ENCODE assay signal across 8 mouse cellular contexts in genomic region chr2:105016192-105016966, GRCm38 (mm10). TPM values are rescaled to one million over a fixed set of nuclear protein-coding genes. Genes with fewer than 3 reads are reported as not detected.
DNase-seq lines count a peak whose midpoint lies in the region; ATAC-seq and TF ChIP-seq lines count a peak whose summit lies in the region.

No protein-coding gene starts in this region.

- H3K4me3 ChIP-seq in lung, embryonic 14.5 days (ENCODE audit: low read depth, low read length), result peak overlapping the region; percentile 83
- peak overlapping the region; percentile 92 for H3K4me3 ChIP-seq in hindbrain, embryonic 14.5 days (replicated peaks; ENCODE audit: low read length)
- H3K4me3 ChIP-seq in midbrain, embryonic 16.5 days (ENCODE audit: low read depth, low read length), result peak overlapping the region; percentile 93

- H3K9ac ChIP-seq in lung, embryonic 14.5 days, result peak overlapping the region; percentile 89
- peak overlapping the region; percentile 89 for H3K9ac ChIP-seq in hindbrain, embryonic 14.5 days
- H3K9ac ChIP-seq in midbrain, embryonic 16.5 days (ENCODE audit: low read depth, low read length), result peak overlapping the region; percentile 93

- H3K27ac ChIP-seq in lung, embryonic 14.5 days (ENCODE audit: low read depth), result peak overlapping the region; percentile 59; the same call in 1 of the 2 replicates
- H3K27ac ChIP-seq in hindbrain, embryonic 14.5 days, result peak overlapping the region; percentile 83
- H3K27ac ChIP-seq in midbrain, embryonic 16.5 days (ENCODE audit: low read length), result peak overlapping the region; percentile 78

- no peaks in the 10 kb centered on the region for H3K27me3 ChIP-seq in lung, embryonic 14.5 days (ENCODE audit: insufficient read depth, low read length)
- no peaks in the 10 kb centered on the region for H3K27me3 ChIP-seq in hindbrain, embryonic 14.5 days (ENCODE audit: control insufficient read depth, insufficient read depth, low read length)
- H3K27me3 ChIP-seq in midbrain, embryonic 16.5 days (ENCODE audit: control insufficient read depth, insufficient read depth, low read depth, low read length), result no peaks in the 10 kb centered on the region

- 0 out of 2 replicates have a peak, but pooled peaks cover 4% of the 10 kb centered on the region for H3K4me1 ChIP-seq in lung, embryonic 14.5 days (ENCODE audit: insufficient read depth)
- H3K4me1 ChIP-seq in hindbrain, embryonic 14.5 days (replicated peaks; ENCODE audit: control insufficient read depth, insufficient read depth, low read length), result peaks cover 10% of the 10 kb centered on the region
- peaks cover 19% of the 10 kb centered on the region for H3K4me1 ChIP-seq in midbrain, embryonic 16.5 days (ENCODE audit: control insufficient read depth, insufficient read depth, low read length)

- under 1% methylated on average over 25 of the region's 43 CpGs for WGBS in lung, embryonic 14.5 days
- WGBS in hindbrain, embryonic 14.5 days, result under 1% methylated on average over 43 of the region's 43 CpGs
- WGBS in midbrain, embryonic 16.5 days, result under 1% methylated on average over 43 of the region's 43 CpGs

- H3K9me3 ChIP-seq in lung, embryonic 14.5 days (ENCODE audit: low read depth, low read length), result no peaks in the 10 kb centered on the region
- H3K9me3 ChIP-seq in hindbrain, embryonic 14.5 days (ENCODE audit: control insufficient read depth, low read length), result no peaks in the 10 kb centered on the region
- no peaks in the 10 kb centered on the region for H3K9me3 ChIP-seq in midbrain, embryonic 16.5 days (replicated peaks; ENCODE audit: control insufficient read depth, low read length, poor library complexity, severe bottlenecking)

- H3K36me3 ChIP-seq in lung, embryonic 14.5 days (ENCODE audit: insufficient read depth), result peaks cover 26% of the 10 kb centered on the region
- peaks cover 25% of the 10 kb centered on the region for H3K36me3 ChIP-seq in hindbrain, embryonic 14.5 days (replicated peaks; ENCODE audit: control insufficient read depth, insufficient read depth)
- H3K36me3 ChIP-seq in midbrain, embryonic 16.5 days (ENCODE audit: control insufficient read depth, insufficient read depth, low read length), result peaks cover 9% of the 10 kb centered on the region

- no peak for DNase-seq in lung, embryonic 14.5 days
- no peak for DNase-seq in lung, postnatal 14 days
- peak; percentile 31 for DNase-seq in c-Kit-positive CD71-positive TER-119-positive erythroid progenitor cells, embryonic 14.5 days (ENCODE audit: low spot score)
- no peak for DNase-seq in hindbrain, embryonic 14.5 days (ENCODE audit: low spot score)
- DNase-seq in right cerebral cortex, postnatal 36 days (ENCODE audit: low spot score in 2 of 2), result no peak
- DNase-seq in right cerebral cortex, postnatal 25 days, result no peak
- DNase-seq in urinary bladder, postnatal 10 days (ENCODE audit: low spot score), result no peak

- H3K4me2 ChIP-seq in lung, embryonic 14.5 days, result peak overlapping the region; percentile 87
- peak overlapping the region; percentile 76 for H3K4me2 ChIP-seq in hindbrain, embryonic 14.5 days (replicated peaks)
- peak overlapping the region; percentile 93 for H3K4me2 ChIP-seq in midbrain, embryonic 16.5 days (ENCODE audit: low read length)

- ATAC-seq in lung, embryonic 14.5 days (ENCODE audit: insufficient read depth), result peak; percentile 85
- ATAC-seq in hindbrain, embryonic 14.5 days (ENCODE audit: low FRiP score), result peak; percentile 85
- peak; percentile 90 for ATAC-seq in midbrain, embryonic 16.5 days

- TF ChIP-seq CTCF in lung, embryonic 14.5 days (IDR thresholded peaks at IDR 0.05; ENCODE audit: low read depth), result no peak

RNA-seq across cellular contexts. Expression of gene Eif3m, which starts 0.5 kb away (rescaled TPM):
- 321 and 324 TPM in 2 replicates for polyA plus RNA-seq in lung, embryonic 14.5 days (2014; fragmentation: Nextera tagmentation; extraction: Ambion mirVana)
- polyA plus RNA-seq in hindbrain, embryonic 14.5 days (2014; fragmentation: Nextera tagmentation; extraction: Ambion mirVana), result 190 and 199 TPM in 2 replicates
- polyA plus RNA-seq in midbrain, embryonic 16.5 days (2015; fragmentation: Nextera tagmentation; extraction: Ambion mirVana), result 150 and 154 TPM in 2 replicates
